ENCODE assay signal across 23 mouse cellular contexts in the genomic region with DNA sequence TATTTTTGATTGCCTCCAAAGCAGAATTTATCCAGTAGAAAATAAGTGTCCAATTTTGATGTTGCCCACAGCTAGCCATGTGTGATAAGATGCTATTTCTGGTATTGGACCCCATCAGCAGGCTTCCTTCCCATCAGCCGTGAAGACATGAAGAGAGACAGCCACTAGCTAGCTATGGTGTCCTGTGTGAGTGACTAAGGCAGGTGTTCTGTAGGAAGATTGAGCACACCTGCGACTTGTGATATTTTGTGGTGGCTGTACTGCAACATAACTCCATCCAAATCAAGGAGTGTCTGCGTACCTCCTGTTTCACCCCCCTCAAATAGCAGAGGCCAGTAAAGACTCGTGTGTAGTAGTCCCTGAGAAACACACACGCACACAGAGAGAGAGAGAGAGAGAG.
"Had no signal": no experiment of that assay in that cellular context is flagged by ENCODE, and none has a peak within 500 bp of the region (broad histone marks: within the 10 kb centered on the region; RNA-seq: fewer than 3 reads in every experiment).

No protein-coding gene starts in this region.

- H3K4me1 ChIP-seq: liver, embryonic 13.5 days; liver, embryonic 15.5 days; lung, embryonic 15.5 days; midbrain, embryonic 12.5 days; neural tube, embryonic 13.5 days; neural tube, embryonic 15.5 days had no signal

- DNase-seq: liver, embryonic 13.5 days; liver, postnatal 0 days; lung, adult 2 months; lung, postnatal 14 days; lung, postnatal 36 days; midbrain, embryonic 14.5 days; retina, postnatal 1 day; right cerebral cortex, adult 18-20 months; right cerebral cortex, postnatal 25 days; right cerebral cortex, postnatal 4 days; spleen, adult 18-20 months; thymus, adult 2 months; thymus, postnatal 14 days had no signal

- ATAC-seq: liver, postnatal 0 days; lung, postnatal 0 days; midbrain, embryonic 16.5 days had no signal

- H3K9me3 ChIP-seq: liver, embryonic 13.5 days; liver, embryonic 15.5 days; lung, embryonic 15.5 days; megakaryocyte, embryonic 14.5 days; midbrain, embryonic 12.5 days; neural tube, embryonic 13.5 days; neural tube, embryonic 15.5 days had no signal

- H3K27ac ChIP-seq: liver, embryonic 13.5 days; liver, embryonic 15.5 days; lung, embryonic 15.5 days; macrophage; midbrain, embryonic 12.5 days; neural tube, embryonic 13.5 days; neural tube, embryonic 15.5 days had no signal

- H3K27me3 ChIP-seq: liver, embryonic 13.5 days; liver, embryonic 15.5 days; lung, embryonic 15.5 days; midbrain, embryonic 12.5 days; neural tube, embryonic 13.5 days; neural tube, embryonic 15.5 days had no signal

- H3K4me3 ChIP-seq: liver, embryonic 13.5 days; liver, embryonic 15.5 days; lung, embryonic 15.5 days; megakaryocyte, embryonic 14.5 days; midbrain, embryonic 12.5 days; neural tube, embryonic 13.5 days; neural tube, embryonic 15.5 days had no signal

- H3K4me2 ChIP-seq: liver, embryonic 11.5 days; liver, embryonic 13.5 days; liver, embryonic 15.5 days; lung, embryonic 15.5 days; midbrain, embryonic 12.5 days; neural tube, embryonic 13.5 days; neural tube, embryonic 15.5 days had no signal

- H3K9ac ChIP-seq: liver, embryonic 13.5 days; liver, embryonic 15.5 days; liver, postnatal 0 days; lung, embryonic 15.5 days; midbrain, embryonic 12.5 days; neural tube, embryonic 13.5 days; neural tube, embryonic 15.5 days had no signal

- H3K36me3 ChIP-seq: liver, embryonic 13.5 days; liver, embryonic 15.5 days; lung, embryonic 15.5 days; midbrain, embryonic 12.5 days; neural tube, embryonic 13.5 days; neural tube, embryonic 15.5 days had no signal
